Mouse (Mus musculus) heart, postnatal 25 days (tissue): ENCODE measurements around the gene Fry. TPM values are rescaled to one million over a fixed set of nuclear protein-coding genes. Genes with fewer than 3 reads are reported as not detected.

ENCODE experiments used
- DNase-seq: peaks from one replicate; pipeline ENCODE4 v3.0.0; 2022; ENCODE audit warnings: low spot score
- intact Hi-C: fragments of 180-260 bp; cut with DNase I; formaldehyde crosslinking; loops from one replicate; pipeline ENCODE4 v1.15.1; 2025
- total RNA-seq, 2 experiments: library from RNA; stranded (reverse); gene quantifications; 2 replicates each; pipeline ENCODE4 v1.2.3; 2021

Fry gene
- total RNA-seq, 2 experiments from 2014 or later = 120 to 150 TPM

DNA sequence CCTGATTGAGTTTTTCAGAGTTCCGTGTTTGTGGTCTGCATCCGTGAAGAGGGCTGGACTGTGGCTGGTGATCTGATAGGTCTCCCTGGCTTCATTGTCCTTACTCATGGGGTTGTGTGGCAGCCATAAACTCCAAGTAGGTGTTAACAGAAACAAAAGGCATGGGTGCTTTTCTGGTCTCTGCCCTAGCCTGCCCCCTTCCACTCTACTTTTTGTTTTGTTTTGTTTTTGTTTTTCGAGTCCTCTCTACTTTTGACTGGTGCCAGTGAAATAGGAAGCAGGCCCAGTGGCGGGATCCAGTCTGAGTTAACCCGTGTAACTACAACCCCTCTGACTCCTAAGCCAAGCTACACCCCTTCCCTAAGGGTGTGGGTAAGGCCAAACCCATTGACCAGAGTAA lies 48.4 kb downstream of the Fry start:
- DNase-seq = no peak
- intact Hi-C loops = loop anchor here (5.0 kb wide), 2 partner anchors 195 to 260 kb away; no protein-coding TSS in a partner anchor

GRCm38 (mm10) chr5:150167287-150167686 lies 48.8 kb downstream of the Fry start:
- intact Hi-C loops = loop anchor here (5.0 kb wide), 2 partner anchors 195 to 260 kb away; no protein-coding TSS in a partner anchor
- no peak for DNase-seq

GRCm38 (mm10) chr5:150168712-150169111 lies 50.3 kb downstream of the Fry start:
- intact Hi-C loops = loop anchor here (2.0 to 5.0 kb wide), 3 partner anchors 62 to 259 kb away; no protein-coding TSS in a partner anchor

GRCm38 (mm10) chr5:150171562-150171961 lies 53.1 kb downstream of the Fry start:
- intact Hi-C loops = loop anchor here (10.0 kb wide), 1 partner anchor 213 kb away; no protein-coding TSS in a partner anchor
- DNase-seq = no peak

More at GRCm38 (mm10) chr5:150168712-150169111, 50.3 kb downstream of the Fry start:
- peak; percentile 28 for DNase-seq

GRCm38 (mm10) chr5:150173869-150174268 lies 55.4 kb downstream of the Fry start:
- intact Hi-C loops = loop anchor here (10.0 kb wide), 1 partner anchor 211 kb away; no protein-coding TSS in a partner anchor
- DNase-seq = no peak

- no peak for DNase-seq
- intact Hi-C loops = loop anchor here (10.0 kb wide), 1 partner anchor 210 kb away; no protein-coding TSS in a partner anchor
Measured at GRCm38 (mm10) chr5:150174950-150175349, 56.5 kb downstream of the Fry start.

DNA sequence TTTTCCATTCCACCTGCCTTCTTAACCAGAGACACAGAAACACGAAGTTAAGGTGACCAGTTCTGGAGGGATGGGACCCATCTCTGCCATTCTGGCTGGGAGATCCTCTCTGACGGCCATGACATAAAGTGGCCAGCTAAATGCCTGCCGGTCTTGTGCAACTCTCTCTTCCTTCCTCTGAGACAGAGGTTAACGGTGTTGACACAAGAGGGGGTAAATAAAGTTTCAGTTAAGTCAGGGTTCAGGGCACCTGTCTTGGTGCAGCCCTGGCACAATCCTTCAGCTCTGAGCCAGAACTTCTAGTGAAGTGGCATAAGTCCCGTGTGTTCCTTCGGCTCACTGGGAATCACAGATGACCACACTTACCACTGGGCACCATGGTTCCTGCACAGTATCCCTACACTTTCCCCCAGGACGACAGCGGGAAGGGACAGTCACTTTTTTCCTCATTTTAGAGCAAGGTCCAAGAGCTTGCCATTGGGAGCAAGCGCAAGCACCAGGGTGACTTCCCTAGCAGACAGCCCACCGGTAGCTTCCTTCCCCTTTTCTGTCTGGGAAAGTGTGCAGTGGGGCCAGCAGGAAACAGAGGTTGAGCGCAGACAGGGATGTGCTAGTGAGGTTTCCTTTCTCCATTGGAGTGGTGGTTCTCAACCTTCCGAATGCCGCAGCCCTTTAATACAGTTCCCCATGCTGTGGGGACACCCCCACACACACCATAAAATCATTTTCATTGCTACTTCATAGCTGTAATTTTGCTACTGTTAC lies 58.0 kb downstream of the Fry start:
- intact Hi-C loops = loop anchor here (10.0 kb wide), 1 partner anchor 208 kb away; no protein-coding TSS in a partner anchor
- DNase-seq = no peak

DNA sequence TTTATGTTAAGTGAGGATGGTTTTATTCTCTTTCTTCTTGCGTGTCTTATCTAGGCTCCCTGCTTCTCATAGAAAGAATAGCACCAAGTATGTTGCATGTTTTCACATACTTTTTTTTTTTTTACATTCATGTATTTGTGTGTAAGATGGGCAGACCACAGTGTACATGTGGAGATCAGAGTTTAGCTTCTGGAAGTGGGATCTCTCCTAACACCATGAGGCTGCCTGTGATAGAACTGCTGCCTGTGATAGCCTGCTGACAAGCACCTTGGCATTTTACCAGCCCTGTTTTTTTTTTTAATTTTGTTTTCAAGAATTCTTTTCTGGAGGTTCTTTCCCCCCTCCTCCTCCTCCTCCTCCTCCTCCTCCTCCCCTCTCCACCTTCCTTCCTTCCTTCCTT lies 59.3 kb downstream of the Fry start:
- no peak for DNase-seq
- intact Hi-C loops = loop anchor here (10.0 kb wide), 1 partner anchor 207 kb away; no protein-coding TSS in a partner anchor

- DNase-seq = no peak
- intact Hi-C loops = loop anchor here (10.0 kb wide), 1 partner anchor 207 kb away; no protein-coding TSS in a partner anchor
Measured at GRCm38 (mm10) chr5:150178194-150178801, 59.9 kb downstream of the Fry start.

- intact Hi-C loops = no loop called here
- DNase-seq = no peak
Measured at GRCm38 (mm10) chr5:150180985-150181607, 62.7 kb downstream of the Fry start.

DNA sequence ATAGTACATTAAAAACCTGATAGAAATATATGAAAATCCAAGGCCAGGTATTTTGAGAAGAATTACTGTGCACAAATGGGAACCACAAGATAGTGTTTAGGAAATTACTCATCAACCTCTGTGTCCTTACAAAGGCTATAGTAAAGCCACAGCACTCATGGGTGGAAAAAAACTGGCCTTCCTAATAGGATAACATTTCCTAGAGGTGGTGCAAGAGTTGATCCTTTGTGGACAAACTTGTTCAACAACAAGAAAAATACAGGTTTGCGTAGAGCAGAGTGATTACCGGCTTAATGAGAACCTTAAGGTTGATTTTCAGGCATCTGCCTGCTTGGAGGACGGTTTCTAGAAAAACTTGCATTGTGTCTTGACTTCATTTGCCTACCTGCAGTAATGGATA lies 66.5 kb downstream of the Fry start:
- intact Hi-C loops = no loop called here
- no peak for DNase-seq

DNA sequence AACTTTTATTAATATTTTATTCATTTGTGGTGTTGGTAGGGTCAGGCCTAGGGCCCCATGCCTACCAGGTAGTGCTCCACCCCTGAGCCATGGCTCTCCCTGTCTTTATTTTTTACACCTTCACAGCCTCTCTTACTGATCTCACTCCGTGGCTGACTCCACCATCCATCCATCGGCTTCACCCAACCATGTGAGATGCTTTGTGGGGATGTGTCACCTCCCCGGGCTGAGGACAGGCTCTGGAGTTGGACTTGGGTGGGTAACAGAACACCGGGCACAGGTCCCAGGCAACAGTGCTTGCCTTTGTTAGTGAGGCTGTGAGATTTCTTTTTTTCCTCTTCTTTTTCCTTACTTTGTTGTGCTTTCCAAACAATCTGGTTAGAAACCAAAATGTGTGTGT lies 67.7 kb downstream of the Fry start:
- DNase-seq = no peak
- intact Hi-C loops = no loop called here

- no peak for DNase-seq
- intact Hi-C loops = no loop called here
Measured at GRCm38 (mm10) chr5:150186676-150187075, 68.2 kb downstream of the Fry start.

GRCm38 (mm10) chr5:150188031-150188430 lies 69.6 kb downstream of the Fry start:
- intact Hi-C loops = no loop called here
- DNase-seq = no peak

DNA sequence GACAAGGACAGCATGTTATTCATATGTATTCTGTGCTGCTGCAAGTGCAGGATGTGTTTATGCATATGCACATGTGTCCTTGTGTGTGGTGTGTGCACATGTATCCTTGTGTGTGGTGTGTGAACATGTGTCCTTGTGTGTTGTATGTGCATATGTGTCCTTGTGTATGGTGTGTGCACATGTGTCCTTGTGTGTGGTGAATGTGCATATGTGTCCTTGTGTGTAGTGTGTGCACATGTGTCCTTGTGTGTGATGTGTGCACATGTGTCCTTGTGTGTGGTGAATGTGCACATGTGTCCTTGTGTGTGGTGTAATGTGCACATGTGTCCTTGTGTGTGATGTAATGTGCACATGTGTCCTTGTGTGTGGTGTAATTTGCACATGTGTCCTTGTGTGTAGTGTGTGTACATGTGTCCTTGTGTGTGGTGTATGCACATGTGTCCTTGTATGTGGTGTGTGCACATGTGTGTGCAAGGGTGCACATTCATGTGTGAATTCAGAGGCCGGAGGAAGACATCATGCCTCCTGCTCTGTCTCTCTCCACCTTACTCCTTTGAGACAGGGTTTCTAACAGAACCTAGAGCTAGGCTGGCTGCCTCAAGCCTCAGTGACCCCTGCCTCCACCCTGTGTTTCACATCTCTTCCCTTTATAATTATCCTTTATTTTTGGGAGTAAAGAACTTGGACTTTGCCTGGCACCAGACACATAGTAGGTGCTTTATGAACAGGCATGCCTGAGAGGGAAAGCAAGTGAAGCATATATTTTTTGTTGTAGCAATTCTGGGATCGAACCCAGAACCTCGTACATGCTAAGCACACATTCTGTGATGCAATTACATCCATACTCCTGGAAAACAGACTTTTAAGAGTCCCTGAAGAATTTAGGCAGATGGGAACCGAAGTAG lies 72.3 kb downstream of the Fry start:
- DNase-seq = no peak
- intact Hi-C loops = no loop called here

GRCm38 (mm10) chr5:150195514-150196210 lies 77.2 kb downstream of the Fry start:
- peak; percentile 68 for DNase-seq
- intact Hi-C loops = loop anchor here (5.0 kb wide), 1 partner anchor 37 kb away; no protein-coding TSS in a partner anchor

GRCm38 (mm10) chr5:150196211-150196585 lies 77.8 kb downstream of the Fry start:
- intact Hi-C loops = loop anchor here (5.0 kb wide), 1 partner anchor 36 kb away; no protein-coding TSS in a partner anchor
- peak; percentile 48 for DNase-seq

DNA sequence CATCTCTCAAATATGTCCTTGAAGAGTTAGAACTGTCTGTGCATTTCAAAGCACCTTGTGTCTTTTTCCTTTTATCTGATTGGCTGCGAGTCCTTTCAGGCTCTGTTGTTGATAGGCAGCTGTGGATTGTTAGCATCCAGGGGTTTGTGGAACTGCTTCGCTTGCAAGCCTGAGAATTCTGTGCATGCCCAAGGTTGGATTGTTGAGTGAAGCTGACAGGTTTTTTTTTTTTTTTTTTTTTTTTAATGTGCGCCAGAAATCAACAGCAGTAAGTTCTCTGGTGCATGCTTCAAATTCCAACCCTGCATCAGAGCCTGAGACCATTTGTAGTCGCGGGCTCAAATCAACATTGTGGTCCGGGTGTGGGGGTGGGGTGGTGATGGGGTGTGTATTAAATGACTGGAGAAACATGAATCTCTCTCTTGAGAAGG lies 78.5 kb downstream of the Fry start:
- no peak for DNase-seq
- intact Hi-C loops = loop anchor here (5.0 kb wide), 1 partner anchor 35 kb away; no protein-coding TSS in a partner anchor

- intact Hi-C loops = no loop called here
- no peak for DNase-seq
Measured at GRCm38 (mm10) chr5:150206749-150207148, 88.3 kb downstream of the Fry start.
